Mouse (Mus musculus) kidney, postnatal 4 days (tissue): ENCODE results near the gene Gm48552.
A peak's percentile ranks its signal among the peaks of the same experiment; 100 is the strongest.

ENCODE experiments used
- DNase-seq, 2 experiments: peaks; one replicate each; pipeline ENCODE4 v3.0.0; 2021; ENCODE audit warnings: mixed read lengths in 2 of 2

Gm48552 gene

GRCm38 (mm10) chr10:81362336-81362949 is 26.4 kb upstream of the Gm48552 start:
- no peak for DNase-seq

GRCm38 (mm10) chr10:81363436-81364346 is 25.1 kb upstream of the Gm48552 start:
- peak; percentile 60 to 72 for DNase-seq

- DNase-seq: peak; percentile 49 to 61
Observed at GRCm38 (mm10) chr10:81364666-81365065, 24.1 kb upstream of the Gm48552 start.

- DNase-seq: no peak
Observed at GRCm38 (mm10) chr10:81365073-81365472, 23.7 kb upstream of the Gm48552 start.

GRCm38 (mm10) chr10:81365672-81366476 is 22.9 kb upstream of the Gm48552 start, which contains the start of gene 4930404N11Rik:
4930404N11Rik (minus strand) TSS chr10:81365816.
- no peak for DNase-seq

GRCm38 (mm10) chr10:81366477-81367206 is 22.2 kb upstream of the Gm48552 start:
- peak in 1 of 2 experiments; percentile 31 for DNase-seq

- no peak for DNase-seq
Observed at GRCm38 (mm10) chr10:81367207-81367495, 21.7 kb upstream of the Gm48552 start.

GRCm38 (mm10) chr10:81375322-81375721 is 13.5 kb upstream of the Gm48552 start:
- DNase-seq: no peak

GRCm38 (mm10) chr10:81376561-81377361 is 12.0 kb upstream of the Gm48552 start:
- DNase-seq: peak in 1 of 2 experiments; percentile 51

- no peak for DNase-seq
Observed at GRCm38 (mm10) chr10:81377362-81377664, 11.5 kb upstream of the Gm48552 start.

- no peak for DNase-seq
Observed at GRCm38 (mm10) chr10:81377793-81378552, 10.8 kb upstream of the Gm48552 start, which contains the start of gene Fzr1. Fzr1 (minus strand) TSS chr10:81378516.

GRCm38 (mm10) chr10:81378553-81379182 is 10.1 kb upstream of the Gm48552 start:
- DNase-seq: peak; percentile 100

GRCm38 (mm10) chr10:81379183-81379553 is 9.6 kb upstream of the Gm48552 start:
- no peak for DNase-seq

GRCm38 (mm10) chr10:81379809-81380378 is 8.9 kb upstream of the Gm48552 start:
- DNase-seq: no peak

- peak; percentile 46 to 57 for DNase-seq
Observed at GRCm38 (mm10) chr10:81382039-81382438, 6.8 kb upstream of the Gm48552 start.

GRCm38 (mm10) chr10:81383802-81384604 is 4.8 kb upstream of the Gm48552 start, which contains the start of the genes Dohh and Gm48551:
Dohh (plus strand) TSS chr10:81384428.
Gm48551 (plus strand) TSS chr10:81384466.
- DNase-seq: peak; percentile 100

GRCm38 (mm10) chr10:81384605-81384982 is 4.2 kb upstream of the Gm48552 start:
- no peak for DNase-seq

GRCm38 (mm10) chr10:81385603-81386306 is 3.0 kb upstream of the Gm48552 start:
- no peak for DNase-seq

- no peak for DNase-seq
Observed at GRCm38 (mm10) chr10:81387716-81388115, 1.1 kb upstream of the Gm48552 start.
